Mouse (Mus musculus): ENCODE measurements at regions not wholly inside any gene's neighbourhood (a gene's known extent, or its start where the extent isn't known, plus 50 kb on each side); places are given as distances from the start of the nearest gene placed in this dataset.

- DNase-seq (ENCODE audit: low spot score): no peak
These were observed 532.8 kb downstream of the Tfec start for GRCm38 (mm10) chr6:16365450-16365849.

GRCm38 (mm10) chr6:16362057-16362456 is 536.2 kb downstream of the Tfec start:
- no peak for DNase-seq (ENCODE audit: low spot score)

GRCm38 (mm10) chr6:16359881-16360711 is 538.1 kb downstream of the Tfec start:
- peak; percentile 23 for DNase-seq (ENCODE audit: low spot score)

- DNase-seq (ENCODE audit: low spot score): no peak
These were observed 538.8 kb downstream of the Tfec start for GRCm38 (mm10) chr6:16359464-16359863.

- no peak for DNase-seq (ENCODE audit: low spot score)
These were observed 564.6 kb downstream of the Tfec start for GRCm38 (mm10) chr6:16333638-16334037.

- no peak for DNase-seq (ENCODE audit: low spot score)
These were observed 583.8 kb downstream of the Tfec start for GRCm38 (mm10) chr6:16314305-16315010.

GRCm38 (mm10) chr6:16312915-16313314 is 585.3 kb downstream of the Tfec start:
- DNase-seq (ENCODE audit: low spot score): no peak

- no peak for DNase-seq (ENCODE audit: low spot score)
These were observed 563.0 kb downstream of the Mdfic start for GRCm38 (mm10) chr6:16283328-16284072.

GRCm38 (mm10) chr6:16281938-16282337 is 561.5 kb downstream of the Mdfic start:
- no peak for DNase-seq (ENCODE audit: low spot score)

Data from thymus, postnatal 0 days (tissue).